Mouse (Mus musculus): Measurements from ENCODE around the gene Cks1brt.
"Not testable (repeated sequence)": the region's sequence is repeated elsewhere in the genome, so short reads cannot be mapped to it uniquely, and the experiment has no call there.

Gene Cks1brt

GRCm38 (mm10) chr8:85151624-85152023, at the start of gene Cks1brt:
Gene Cks1brt (plus strand): TSS chr8:85151924.
- no peak for DNase-seq

- no peak for DNase-seq
Measured at GRCm38 (mm10) chr8:85113241-85113640, 38.5 kb upstream of the Cks1brt start.

GRCm38 (mm10) chr8:85115501-85115900, 36.2 kb upstream of the Cks1brt start:
- DNase-seq = no peak

GRCm38 (mm10) chr8:85116984-85117383, 34.7 kb upstream of the Cks1brt start:
- DNase-seq = no peak

GRCm38 (mm10) chr8:85119052-85119981, 32.4 kb upstream of the Cks1brt start:
- DNase-seq = peak; percentile 97

GRCm38 (mm10) chr8:85120251-85120650, 31.5 kb upstream of the Cks1brt start:
- not testable (repeated sequence) for DNase-seq

- no peak for DNase-seq
Measured at GRCm38 (mm10) chr8:85122995-85123394, 28.7 kb upstream of the Cks1brt start, which contains the start of gene Zfp791. Gene Zfp791 (minus strand): TSS chr8:85123095.

- no peak for DNase-seq
Measured at GRCm38 (mm10) chr8:85123691-85124090, 28.0 kb upstream of the Cks1brt start.

- no peak for DNase-seq
Measured at GRCm38 (mm10) chr8:85132335-85132734, 19.4 kb upstream of the Cks1brt start.

- DNase-seq = not testable (repeated sequence)
Measured at GRCm38 (mm10) chr8:85135690-85136089, 16.0 kb upstream of the Cks1brt start.

GRCm38 (mm10) chr8:85142516-85142915, 9.2 kb upstream of the Cks1brt start:
- no peak for DNase-seq

GRCm38 (mm10) chr8:85171291-85171690, 19.6 kb downstream of the Cks1brt start:
- DNase-seq = peak; percentile 67

- no peak for DNase-seq
Measured at GRCm38 (mm10) chr8:85175892-85176291, 24.2 kb downstream of the Cks1brt start.

GRCm38 (mm10) chr8:85192346-85192745, 40.6 kb downstream of the Cks1brt start:
- DNase-seq = no peak

GRCm38 (mm10) chr8:85220220-85220619, 68.5 kb downstream of the Cks1brt start:
- DNase-seq = no peak

- no peak for DNase-seq
Measured at GRCm38 (mm10) chr8:85220992-85221391, 69.3 kb downstream of the Cks1brt start.
